Mouse (Mus musculus) CH12.LX (cell line): ENCODE data around the gene Selenow. TPM values are rescaled to one million over a fixed set of nuclear protein-coding genes. Genes with fewer than 3 reads are reported as not detected.

Experiments
- DNase-seq: peaks from one replicate; pipeline ENCODE4 v3.0.0-alpha.2; 2013; ENCODE audit errors: extremely low read depth
- H3K27ac ChIP-seq: 2 replicates; pipeline ENCODE4 v1.5.1; 2012; ENCODE audit warnings: low read depth, mild to moderate bottlenecking, control low read depth, moderate library complexity; ENCODE audit not compliant: insufficient read depth
- H3K27me3 ChIP-seq: replicated peaks from 2 replicates; pipeline ENCODE3; 2012; ENCODE audit warnings: inconsistent platforms
- H3K36me3 ChIP-seq, 2 experiments: replicated peaks in 1 of 2; 2 replicates each; pipeline versions ENCODE3 to v1.6.1; 2012; ENCODE audit warnings: inconsistent platforms in 1 of 2, low read length in 1 of 2, mild to moderate bottlenecking in 1 of 2, mixed read lengths in 1 of 2, moderate library complexity in 1 of 2; ENCODE audit not compliant: control insufficient read depth in 1 of 2, insufficient read depth in 1 of 2
- H3K4me1 ChIP-seq, 2 experiments: 2 replicates each; pipeline ENCODE4 v1.6.1; 2012; ENCODE audit warnings: inconsistent platforms in 1 of 2, moderate library complexity in 1 of 2; ENCODE audit not compliant: insufficient read depth in 2 of 2, control insufficient read depth in 1 of 2
- H3K4me2 ChIP-seq: 2 replicates; pipeline ENCODE4 v1.6.1; 2012; ENCODE audit warnings: low read depth, mild to moderate bottlenecking, control low read depth; ENCODE audit not compliant: poor library complexity, insufficient read depth, severe bottlenecking
- H3K4me3 ChIP-seq, 3 experiments: fragments of 150-350 bp in 1 of 3; sonication (generic) in 1 of 3; replicated peaks in 1 of 3; 2 replicates each; pipeline versions ENCODE3 to v1.5.1; 2011 to 2012; ENCODE audit warnings: low read depth in 2 of 3, low read length in 2 of 3, mild to moderate bottlenecking in 2 of 3, moderate library complexity in 2 of 3, control low read depth in 1 of 3, improper control_type of control experiment in 1 of 3, inconsistent platforms in 1 of 3, mixed read lengths in 1 of 3; ENCODE audit not compliant: poor library complexity in 1 of 3
- H3K79me2 ChIP-seq: replicated peaks from 2 replicates; pipeline ENCODE4 v1.6.1; 2012; ENCODE audit warnings: mild to moderate bottlenecking, moderate library complexity; ENCODE audit not compliant: control insufficient read depth, poor library complexity, insufficient read depth, severe bottlenecking; ENCODE audit errors: extremely low read depth
- H3K9ac ChIP-seq: 2 replicates; pipeline ENCODE4 v1.6.1; 2012; ENCODE audit warnings: low read depth, mild to moderate bottlenecking, control low read depth, moderate library complexity; ENCODE audit not compliant: insufficient read depth
- H3K9me3 ChIP-seq: replicated peaks from 2 replicates; pipeline ENCODE3; 2012; ENCODE audit warnings: low read length, inconsistent platforms, mixed read lengths
- BHLHE40 ChIP-seq: IDR thresholded peaks from 2 replicates; pipeline ENCODE4 v1.6.1; 2011; ENCODE audit warnings: mild to moderate bottlenecking, low read depth, low read length, improper control_type of control experiment
- CHD2 ChIP-seq: IDR thresholded peaks from 2 replicates; pipeline ENCODE4 v1.6.1; 2011; ENCODE audit warnings: low read length, improper control_type of control experiment
- CTCF ChIP-seq, 2 experiments: IDR thresholded peaks in 1 of 2; conservative IDR thresholded peaks in 1 of 2; 2 replicates each; pipeline ENCODE4 v1.5.1; 2011 to 2012; ENCODE audit warnings: low read depth in 2 of 2, low read length in 2 of 2, improper control_type of control experiment in 1 of 2, inconsistent platforms in 1 of 2, mild to moderate bottlenecking in 1 of 2, moderate library complexity in 1 of 2
- EP300 ChIP-seq: IDR thresholded peaks from 2 replicates; pipeline ENCODE4 v1.6.1; 2011; ENCODE audit warnings: low read length, improper control_type of control experiment
- ETS1 ChIP-seq: conservative IDR thresholded peaks from 2 replicates; pipeline ENCODE4 v1.6.1; 2012; ENCODE audit warnings: low read depth, mild to moderate bottlenecking, inconsistent platforms, low read length, improper control_type of control experiment, moderate library complexity
- HCFC1 ChIP-seq: IDR thresholded peaks from 2 replicates; pipeline ENCODE4 v1.6.1; 2012; ENCODE audit warnings: low read depth, mild to moderate bottlenecking, inconsistent platforms, low read length, improper control_type of control experiment
- JUN ChIP-seq: IDR thresholded peaks from 2 replicates; pipeline ENCODE4 v1.6.1; 2011; ENCODE audit warnings: low read depth, mild to moderate bottlenecking, low read length, improper control_type of control experiment, moderate library complexity; ENCODE audit not compliant: insufficient read depth
- JUND ChIP-seq: conservative IDR thresholded peaks from 2 replicates; pipeline ENCODE4 v1.6.1; 2011; ENCODE audit warnings: low read depth, low read length, improper control_type of control experiment
- KAT2A ChIP-seq: IDR thresholded peaks from 2 replicates; pipeline ENCODE4 v1.6.1; 2012; ENCODE audit warnings: low read length, improper control_type of control experiment, inconsistent platforms; ENCODE audit not compliant: insufficient replicate concordance
- MAX ChIP-seq: IDR thresholded peaks from 2 replicates; pipeline ENCODE4 v1.6.1; 2011; ENCODE audit warnings: low read length, improper control_type of control experiment
- MAZ ChIP-seq: IDR thresholded peaks from 2 replicates; pipeline ENCODE4 v1.6.1; 2012; ENCODE audit warnings: low read depth, mild to moderate bottlenecking, inconsistent platforms, low read length, improper control_type of control experiment, moderate library complexity
- MXI1 ChIP-seq: IDR thresholded peaks from 2 replicates; pipeline ENCODE4 v1.6.1; 2011; ENCODE audit warnings: mild to moderate bottlenecking, low read depth, low read length, improper control_type of control experiment
- MYC ChIP-seq: IDR thresholded peaks from 2 replicates; pipeline ENCODE4 v1.6.1; 2011; ENCODE audit warnings: low read depth, mild to moderate bottlenecking, improper control_type of control experiment, low read length
- NELFE ChIP-seq: IDR thresholded peaks from 2 replicates; pipeline ENCODE4 v1.6.1; 2011; ENCODE audit warnings: low read depth, low read length, improper control_type of control experiment
- PAX5 ChIP-seq: IDR thresholded peaks from 2 replicates; pipeline ENCODE4 v1.6.1; 2012; ENCODE audit warnings: low read length, inconsistent platforms, mixed read lengths
- RCOR1 ChIP-seq: conservative IDR thresholded peaks from 2 replicates; pipeline ENCODE4 v1.6.1; 2012; ENCODE audit warnings: low read depth, mild to moderate bottlenecking, inconsistent platforms, low read length, improper control_type of control experiment
- SIN3A ChIP-seq: IDR thresholded peaks from 2 replicates; pipeline ENCODE4 v1.6.1; 2012; ENCODE audit warnings: low read length, improper control_type of control experiment, inconsistent platforms
- TCF12 ChIP-seq: IDR thresholded peaks from 2 replicates; pipeline ENCODE4 v1.6.1; 2014; ENCODE audit warnings: low read depth, mild to moderate bottlenecking, inconsistent platforms, low read length, improper control_type of control experiment
- UBTF ChIP-seq: IDR thresholded peaks from 2 replicates; pipeline ENCODE4 v1.6.1; 2012; ENCODE audit warnings: low read depth, mild to moderate bottlenecking, inconsistent platforms, low read length, improper control_type of control experiment, moderate library complexity
- ZKSCAN1 ChIP-seq: IDR thresholded peaks from 2 replicates; pipeline ENCODE4 v1.6.1; 2012; ENCODE audit warnings: low read depth, inconsistent platforms, low read length, improper control_type of control experiment, borderline replicate concordance
- ZMIZ1 ChIP-seq: IDR thresholded peaks from 2 replicates; pipeline ENCODE4 v1.6.1; 2012; ENCODE audit warnings: low read depth, mild to moderate bottlenecking, inconsistent platforms, low read length, improper control_type of control experiment
- dilution Hi-C: fragments of 300-500 bp; cut with MboI; formaldehyde crosslinking; loops from 2 replicates; pipeline ENCODE4 v1.14.3; 2020; ENCODE audit warnings: low sequenced_read_pairs; ENCODE audit not compliant: extremely low pct_unique_long_range_greater_than_20kb, extremely low pct_ligation_motif_present
- in situ Hi-C: fragments of 300-500 bp; cut with MboI; formaldehyde crosslinking; loops from 3 replicates; pipeline ENCODE4 v1.14.3; 2019; ENCODE audit warnings: low sequenced_read_pairs, low pct_ligation_motif_present, low pct_unique_long_range_greater_than_20kb, mixed read lengths
- polyA plus RNA-seq: library from polyadenylated mRNA; unstranded; fragments of >175 nt; gene quantifications from 2 replicates; pipeline ENCODE4 v1.2.1, GENCODE M21; 2012; ENCODE audit warnings: low read depth; ENCODE audit not compliant: insufficient read length
- total RNA-seq, 2 experiments: library from RNA; depleted of rRNA; stranded (reverse); fragments of 300-350 nt in 1 of 2; fragments of >200 nt in 1 of 2; gene quantifications; 2 replicates each; pipeline ENCODE4 v1.2.3; 2012 to 2014

The Selenow gene
- total and polyA plus RNA-seq, 3 experiments = 44.9 to 257 (median 65.2) TPM

- H3K79me2 ChIP-seq = peaks cover 22% of the 10 kb centered on the region
- dilution Hi-C loops = no loop called here
- peaks cover 11% of the 10 kb centered on the region for H3K27me3 ChIP-seq
- H3K9ac ChIP-seq = peak overlapping the region; percentile 88; the same call in 1 of the 2 replicates
- TF ChIP-seq NELFE (no peak), CTCF (conservative IDR thresholded peaks at IDR 0.05 in 1 of 2, IDR thresholded peaks at IDR 0.05 in 1 of 2; ENCODE audit: low read depth in 2 of 2, low read length in 2 of 2) (no peak), ZKSCAN1 (no peak), BHLHE40 (no peak), MAX (no peak), UBTF (no peak), MXI1 (no peak), TCF12 (no peak), CHD2 (no peak), ETS1 (no peak), ZMIZ1 (no peak), PAX5 (no peak), SIN3A (no peak), MAZ (no peak)
- no peak overlapping the region for H3K27ac ChIP-seq
- H3K4me3 ChIP-seq = peak overlapping the region; percentile 81 to 84 (median 81)
- peaks cover 16 to 26% of the 10 kb centered on the region in 2 experiments for H3K4me1 ChIP-seq
- H3K36me3 ChIP-seq = peaks cover 34 to 46% of the 10 kb centered on the region in 2 experiments
- in situ Hi-C loops = no loop called here
- H3K9me3 ChIP-seq = no peaks in the 10 kb centered on the region
- no peak for DNase-seq
- H3K4me2 ChIP-seq = peak overlapping the region; percentile 86
Measured at GRCm38 (mm10) chr7:15920645-15921190, 1.5 kb downstream of the Selenow start.

- peaks cover 34 to 48% of the 10 kb centered on the region in 2 experiments for H3K36me3 ChIP-seq
- H3K27me3 ChIP-seq = peaks cover 11% of the 10 kb centered on the region
- H3K4me1 ChIP-seq = peaks cover 17 to 29% of the 10 kb centered on the region in 2 experiments
- no peak overlapping the region for H3K4me3 ChIP-seq
- dilution Hi-C loops = no loop called here
- DNase-seq = no peak
- H3K27ac ChIP-seq = no peak overlapping the region
- H3K9me3 ChIP-seq = no peaks in the 10 kb centered on the region
- in situ Hi-C loops = no loop called here
- TF ChIP-seq KAT2A = no peak
- TF ChIP-seq JUND = no peak
- no peak for TF ChIP-seq TCF12
- H3K79me2 ChIP-seq = peaks cover 22% of the 10 kb centered on the region
- H3K4me2 ChIP-seq = no peak overlapping the region
- H3K9ac ChIP-seq = no peak overlapping the region
Measured at GRCm38 (mm10) chr7:15919947-15920346, 2.3 kb downstream of the Selenow start.

GRCm38 (mm10) chr7:15918371-15918770, 3.8 kb downstream of the Selenow start:
- TF ChIP-seq ZMIZ1 (no peak), JUN (no peak), HCFC1 (no peak), EP300 (no peak), NELFE (no peak), ZKSCAN1 (no peak), MYC (no peak), RCOR1 (no peak), CTCF (conservative IDR thresholded peaks at IDR 0.05 in 1 of 2, IDR thresholded peaks at IDR 0.05 in 1 of 2; ENCODE audit: low read depth in 2 of 2, low read length in 2 of 2) (no peak)
- Histone ChIP-seq H3K27me3 (peaks cover under 1% of the 10 kb centered on the region), H3K27ac (no peak overlapping the region), H3K4me2 (no peak overlapping the region), H3K36me3 (peaks cover 34 to 48% of the 10 kb centered on the region in 2 experiments), H3K9me3 (no peaks in the 10 kb centered on the region), H3K4me3 (no peak overlapping the region), H3K9ac (no peak overlapping the region), H3K4me1 (peaks cover 21 to 35% of the 10 kb centered on the region in 2 experiments), H3K79me2 (peaks cover 22% of the 10 kb centered on the region)
- no peak for DNase-seq
- in situ Hi-C loops = no loop called here
- dilution Hi-C loops = no loop called here
